Mouse (Mus musculus): ENCODE measurements around the gene Tsks.

Tsks gene

DNA sequence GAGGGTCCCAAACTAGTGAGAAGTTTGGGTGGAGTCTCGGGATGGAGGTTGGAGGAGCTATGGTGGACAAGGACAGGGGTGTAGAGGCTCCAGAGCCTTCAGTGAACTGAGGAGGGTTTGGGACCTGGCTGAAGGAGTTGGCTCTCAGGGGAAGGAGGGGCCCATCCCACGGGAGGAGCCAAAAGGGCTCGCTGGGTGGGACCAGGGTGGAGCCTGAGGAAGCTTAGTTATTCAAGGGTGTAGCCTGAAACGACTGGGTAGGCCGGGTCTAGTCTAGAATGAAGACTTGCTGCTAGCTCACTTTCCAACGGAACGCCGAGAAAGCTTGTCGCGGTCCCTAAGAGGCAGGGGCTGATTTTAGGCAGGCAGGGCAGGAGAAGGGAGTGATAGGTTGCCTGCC is 9.0 kb downstream of the Tsks start:
- DNase-seq (ENCODE audit: low spot score in 2 of 2), result no peak

DNA sequence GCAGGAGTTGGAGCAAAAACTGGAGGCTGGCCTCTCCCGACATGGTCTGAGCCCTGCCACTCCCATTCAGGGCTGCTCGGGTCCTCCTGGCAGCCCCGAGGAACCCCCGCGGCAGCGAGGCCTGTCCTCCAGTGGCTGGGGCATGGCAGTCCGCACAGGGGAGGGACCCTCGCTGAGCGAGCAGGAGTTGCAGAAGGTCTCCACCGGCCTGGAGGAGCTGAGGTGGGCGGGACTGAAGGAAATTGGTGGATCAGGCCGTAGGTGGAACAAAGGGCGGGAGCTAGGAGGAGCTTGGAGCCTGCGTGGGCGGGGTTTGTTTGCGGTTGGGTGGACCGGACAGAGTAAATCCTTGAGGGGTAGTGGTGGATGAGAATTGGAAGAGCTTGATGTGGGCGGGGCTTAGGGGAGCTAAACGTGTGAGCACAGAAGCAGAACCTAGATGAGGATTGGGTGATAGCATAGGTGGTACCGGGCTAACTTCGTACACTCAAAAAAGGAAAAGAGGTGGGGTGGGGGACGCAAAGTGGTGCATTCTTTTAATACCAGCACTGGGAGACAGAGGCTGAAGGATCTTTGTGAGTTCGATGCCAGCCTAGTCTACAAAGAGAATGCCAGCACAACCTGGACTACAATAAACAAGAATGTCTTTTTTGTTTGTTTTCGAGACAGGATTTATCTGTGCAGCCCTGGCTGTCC is 9.8 kb downstream of the Tsks start:
- DNase-seq (ENCODE audit: low spot score in 2 of 2), result peak; percentile 81 to 85

DNA sequence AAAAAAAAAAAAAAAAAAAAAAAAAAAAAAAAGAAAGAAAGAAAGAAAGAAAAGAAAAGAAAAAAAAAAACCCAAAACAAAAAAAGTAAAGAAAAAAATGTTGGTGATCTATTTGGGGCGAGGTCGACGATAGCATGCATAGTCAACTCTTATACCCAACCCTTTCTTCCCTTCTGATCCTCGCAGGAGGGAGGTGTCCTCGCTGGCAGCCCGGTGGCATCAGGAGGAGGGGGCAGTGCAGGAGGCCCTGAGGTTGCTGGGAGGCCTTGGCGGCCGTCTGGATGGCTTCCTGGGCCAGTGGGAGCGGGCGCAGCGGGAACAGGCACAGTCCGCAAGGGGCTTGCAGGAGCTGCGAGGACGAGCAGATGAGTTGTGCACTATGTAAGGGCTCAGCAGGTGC is 10.6 kb downstream of the Tsks start:
- DNase-seq (ENCODE audit: low spot score in 2 of 2), result no peak

DNA sequence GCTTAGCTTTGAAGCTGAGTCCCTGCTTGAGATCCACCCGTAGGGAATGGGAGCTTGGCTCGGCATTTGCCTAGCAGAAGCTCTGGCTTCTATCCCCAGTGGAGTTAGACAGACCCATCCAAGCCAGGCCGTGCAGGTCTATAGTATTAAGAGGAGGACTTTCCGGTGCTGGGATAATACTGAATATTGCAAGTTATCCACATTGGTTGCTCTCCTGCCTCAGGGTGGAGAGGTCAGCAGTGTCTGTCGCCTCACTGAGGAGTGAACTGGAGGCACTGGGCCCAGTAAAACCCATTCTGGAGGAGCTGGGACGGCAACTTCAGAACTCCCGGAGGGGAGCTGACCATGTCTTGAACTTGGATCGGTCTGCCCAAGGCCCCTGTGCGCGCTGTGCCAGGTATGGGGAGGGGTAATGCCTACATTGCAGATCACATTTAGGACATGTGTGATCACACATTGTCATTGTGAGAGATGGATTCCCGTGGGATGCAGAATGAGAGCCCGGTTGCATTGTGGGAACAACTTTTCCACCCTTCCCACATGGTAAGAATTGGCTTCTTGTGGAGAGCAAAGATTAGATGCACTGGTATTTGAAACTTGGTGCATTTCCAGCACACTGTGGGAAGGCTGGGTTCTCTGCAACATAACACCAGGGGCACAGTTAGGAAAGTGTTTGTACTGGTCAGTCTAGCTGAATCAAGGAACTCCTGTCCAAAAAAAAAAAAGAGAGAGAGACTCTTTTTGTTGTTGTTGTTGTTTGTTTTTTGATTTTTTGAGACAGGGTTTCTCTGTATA is 11.3 kb downstream of the Tsks start:
- DNase-seq (ENCODE audit: low spot score in 2 of 2), result no peak

DNA sequence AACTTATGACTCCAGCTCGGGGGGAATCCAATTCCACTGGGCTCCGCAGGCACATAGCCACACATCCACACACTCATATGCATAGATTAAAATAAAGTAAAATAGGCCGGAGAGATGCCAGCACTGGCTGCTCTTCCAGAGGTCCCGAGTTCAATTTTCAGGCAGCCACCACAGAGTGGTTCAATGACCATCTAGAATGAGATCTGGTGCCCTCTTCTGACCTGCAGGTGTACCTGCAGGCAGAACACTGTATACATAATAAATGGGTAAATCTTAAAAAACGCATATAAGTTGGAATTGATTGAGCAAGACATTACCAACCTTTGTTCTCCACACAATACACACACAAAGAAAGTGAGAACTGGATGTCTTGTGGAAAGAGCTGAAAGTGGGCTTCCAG is 12.6 kb downstream of the Tsks start:
- DNase-seq (ENCODE audit: low spot score in 2 of 2), result no peak

DNA sequence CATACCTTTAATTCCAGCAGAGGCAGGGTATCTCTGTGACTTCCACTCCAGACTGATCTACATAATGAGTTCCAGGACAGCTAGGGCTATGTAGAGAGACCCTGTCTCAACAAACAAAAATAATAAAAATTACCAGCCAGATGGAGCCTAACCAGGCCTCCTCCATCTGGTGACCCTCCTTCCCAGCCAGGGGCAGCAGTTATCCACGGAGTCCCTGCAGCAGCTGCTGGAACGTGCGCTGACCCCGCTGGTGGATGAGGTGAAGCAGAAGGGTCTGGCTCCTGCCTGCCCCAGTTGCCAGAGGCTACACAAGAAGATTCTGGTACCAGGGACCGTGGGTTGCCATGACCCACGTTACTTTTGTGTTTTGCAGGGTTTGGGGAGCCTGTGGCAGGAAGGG is 13.3 kb downstream of the Tsks start:
- no peak for DNase-seq (ENCODE audit: low spot score in 2 of 2)

DNA sequence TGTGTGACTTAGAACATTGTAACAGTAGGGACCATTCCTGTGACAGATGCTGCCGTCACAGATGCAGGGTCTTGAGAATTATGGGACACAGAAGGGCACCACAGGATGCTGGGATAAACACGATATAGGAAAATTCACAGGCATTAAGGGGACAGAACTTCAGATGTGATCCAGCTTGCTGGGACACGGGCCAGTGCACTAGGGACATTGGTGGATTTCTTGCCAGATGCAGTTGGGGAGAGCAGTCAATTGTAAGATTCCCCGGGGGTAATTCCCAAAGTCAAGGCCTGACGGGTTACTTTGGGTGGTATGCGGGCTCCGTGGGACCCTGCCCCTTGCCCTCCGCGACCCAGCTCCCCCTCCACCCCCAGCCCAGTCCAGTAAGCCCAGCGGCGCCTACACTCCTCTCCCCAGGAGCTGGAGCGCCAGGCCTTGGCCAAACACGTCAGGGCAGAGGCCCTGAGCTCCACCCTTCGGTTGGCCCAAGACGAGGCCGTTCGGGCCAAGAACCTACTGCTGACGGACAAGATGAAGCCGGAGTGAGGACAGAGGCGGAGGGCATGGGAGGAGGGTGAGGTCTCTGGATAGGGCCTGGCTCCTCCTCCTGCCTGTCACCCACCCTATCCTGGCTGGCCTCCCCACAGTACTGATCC is 14.3 kb downstream of the Tsks start:
- no peak for DNase-seq (ENCODE audit: low spot score in 2 of 2)

DNA sequence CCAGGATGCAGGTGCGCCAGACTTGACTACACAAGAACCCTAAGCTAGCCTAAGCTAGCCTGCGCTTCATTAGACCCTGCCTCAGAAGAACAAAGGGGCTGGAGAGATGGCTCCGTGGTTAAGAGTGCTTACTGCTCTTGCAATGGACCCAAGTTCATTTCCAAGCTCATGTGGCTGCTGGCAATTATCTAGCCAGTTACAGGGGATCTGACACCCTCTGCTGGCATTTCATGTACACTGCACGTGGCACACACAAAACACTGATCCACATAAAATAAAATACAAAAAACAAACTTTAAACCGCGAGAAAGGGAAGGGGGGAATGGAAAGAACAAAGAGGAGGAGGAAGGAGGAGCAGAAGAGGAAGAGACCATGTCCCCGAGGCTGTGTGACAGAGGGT is 15.2 kb downstream of the Tsks start:
- DNase-seq (ENCODE audit: low spot score in 2 of 2), result no peak

DNA sequence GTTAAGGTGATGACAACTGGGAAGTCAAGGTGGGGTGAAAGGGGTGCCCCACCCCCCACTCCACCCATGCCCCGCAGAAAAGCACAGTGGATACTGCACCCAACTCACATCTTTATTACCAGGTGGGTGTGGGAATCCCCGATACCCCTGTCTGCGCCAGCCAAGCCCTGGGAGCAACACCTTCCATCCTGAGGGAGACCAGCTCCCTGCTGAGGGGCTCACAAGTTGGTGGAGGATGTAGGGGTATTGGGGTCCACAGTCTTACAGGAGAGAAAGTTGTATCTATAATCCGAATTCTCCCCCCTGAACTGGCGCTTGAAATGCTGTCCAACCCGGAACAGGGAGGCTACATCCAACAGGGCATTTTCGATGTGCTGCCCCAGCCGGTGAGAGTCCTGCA is 16.3 kb downstream of the Tsks start:
- DNase-seq (ENCODE audit: low spot score in 2 of 2), result peak in 1 of 2 experiments; percentile 0

DNA sequence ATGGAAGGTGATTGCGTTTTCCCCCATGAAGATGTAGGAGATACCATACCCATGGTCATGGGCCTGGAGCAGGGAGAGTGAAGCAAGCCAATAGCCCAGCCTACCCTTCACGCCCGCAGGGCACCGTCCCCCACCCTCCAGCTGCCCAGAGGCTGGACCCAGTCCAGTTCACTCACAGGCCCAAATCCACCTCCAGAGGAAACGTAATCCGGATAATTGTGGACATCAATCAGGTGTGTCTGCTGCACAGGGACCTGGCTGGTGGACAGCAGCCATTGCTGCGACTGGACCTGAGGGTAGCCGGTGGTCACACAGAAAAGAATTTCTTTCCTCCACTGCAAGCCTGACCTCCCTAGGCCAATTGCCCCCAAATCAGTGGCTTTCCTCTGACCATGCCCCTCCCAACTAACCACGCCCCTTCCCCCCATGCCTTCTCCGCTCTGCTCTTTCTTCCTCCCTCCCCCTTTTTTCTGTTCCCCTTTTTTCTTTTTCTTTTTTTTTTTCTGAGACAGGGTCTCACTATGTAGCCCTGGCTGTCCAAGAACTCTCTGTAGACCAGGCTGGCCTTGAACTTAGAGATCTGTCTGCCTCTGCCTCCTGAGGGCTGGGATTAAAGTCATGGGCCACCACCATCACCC is 17.0 kb downstream of the Tsks start:
- no peak for DNase-seq (ENCODE audit: low spot score in 2 of 2)

DNA sequence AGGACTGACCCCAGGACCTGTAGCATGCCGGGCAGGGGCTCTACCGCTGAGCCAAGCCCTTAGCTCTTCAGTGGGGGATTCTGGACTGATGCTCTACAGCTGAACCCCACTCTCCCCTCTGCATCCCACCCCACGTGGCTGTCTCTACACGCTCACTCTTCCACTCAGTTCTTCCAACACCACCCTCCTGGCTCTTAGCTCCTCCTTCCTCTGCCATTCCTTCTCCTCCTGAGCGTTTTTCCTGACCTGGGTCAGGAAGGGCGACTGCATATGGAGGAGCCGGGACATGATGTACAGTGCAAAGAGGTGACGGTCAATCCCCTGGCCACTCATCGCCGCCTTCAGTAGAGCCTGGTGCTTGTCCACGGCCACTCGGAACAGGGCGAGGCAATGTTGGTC is 17.5 kb downstream of the Tsks start:
- DNase-seq (ENCODE audit: low spot score in 2 of 2), result no peak

DNA sequence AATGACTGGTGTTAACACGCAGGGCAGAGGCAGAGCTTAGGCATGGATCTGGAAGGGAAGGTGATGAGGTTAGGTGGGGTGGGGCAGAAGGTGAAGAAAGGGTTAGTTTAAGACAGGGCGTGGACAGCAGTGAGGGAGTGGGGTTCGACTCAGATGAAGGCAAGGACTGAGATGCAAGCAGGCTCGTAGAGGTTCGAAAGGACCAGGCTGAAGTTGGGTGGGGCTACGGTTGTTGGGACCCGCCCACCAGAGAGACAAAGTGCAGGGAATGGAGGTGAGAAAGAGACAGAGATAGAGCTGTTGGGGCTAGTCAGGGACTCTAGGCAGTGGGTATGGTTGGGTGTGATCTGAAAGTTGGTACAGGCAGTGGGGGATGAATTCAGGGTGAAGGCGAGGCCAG is 19.3 kb downstream of the Tsks start:
- no peak for DNase-seq (ENCODE audit: low spot score in 2 of 2)

DNA sequence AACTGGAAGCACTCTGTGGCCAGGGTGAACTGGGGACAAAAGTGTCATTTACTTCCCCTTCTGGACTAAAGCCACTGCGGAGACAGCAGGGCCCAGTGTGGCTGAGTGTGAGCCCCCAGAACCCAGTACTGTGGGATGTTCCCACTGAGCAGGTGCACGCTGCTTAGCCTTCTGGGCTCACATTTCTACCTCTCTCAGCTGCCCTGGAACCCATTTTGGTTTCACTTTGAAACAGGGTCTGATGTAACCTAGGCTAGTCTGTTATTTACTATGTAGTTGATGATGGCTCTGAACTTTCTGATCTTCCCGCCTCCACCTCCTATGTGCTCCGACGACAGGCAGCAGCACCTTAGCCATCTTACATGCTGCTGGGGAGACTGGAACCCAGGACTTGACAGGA is 19.8 kb downstream of the Tsks start:
- DNase-seq (ENCODE audit: low spot score in 2 of 2), result no peak

DNA sequence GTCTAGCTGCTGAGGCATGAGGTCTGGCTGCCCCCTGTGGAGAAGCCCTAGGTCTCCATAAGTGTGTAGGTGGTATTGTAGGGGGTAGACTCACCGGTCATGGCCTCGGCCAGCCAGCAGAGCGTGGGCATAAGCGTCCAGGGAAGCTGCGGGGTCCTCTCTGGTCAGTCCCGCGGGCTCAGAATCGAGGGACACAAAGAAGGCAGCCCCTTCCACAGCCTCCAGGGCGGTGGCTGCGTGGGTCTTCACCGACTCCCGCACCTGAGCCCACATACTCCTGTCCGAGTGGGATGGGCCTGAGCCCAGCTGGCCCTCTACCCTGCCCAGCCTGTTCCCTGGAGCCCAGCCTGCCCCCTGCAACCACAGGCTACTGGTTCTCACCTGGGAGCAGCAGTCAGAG is 22.0 kb downstream of the Tsks start:
- DNase-seq (ENCODE audit: low spot score in 2 of 2), result no peak

DNA sequence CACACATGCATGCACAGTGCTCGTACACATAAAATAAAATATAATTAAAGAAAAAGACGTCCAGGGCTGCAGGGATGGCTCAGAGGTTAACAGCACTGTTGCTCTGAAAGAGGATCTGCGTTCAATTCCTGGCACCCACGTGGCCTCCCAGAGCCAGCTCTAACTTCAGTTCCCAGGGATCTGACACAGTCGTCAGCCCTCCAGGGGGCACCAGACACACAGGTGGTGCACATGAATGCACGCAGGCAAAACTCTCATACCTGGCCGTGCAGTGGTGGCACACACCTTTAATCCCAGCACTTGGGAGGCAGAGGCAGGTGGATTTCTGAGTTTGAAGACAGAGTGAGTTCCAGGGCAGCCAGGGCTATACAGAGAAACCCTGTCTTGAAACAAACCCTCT is 23.0 kb downstream of the Tsks start:
- no peak for DNase-seq (ENCODE audit: low spot score in 2 of 2)

DNA sequence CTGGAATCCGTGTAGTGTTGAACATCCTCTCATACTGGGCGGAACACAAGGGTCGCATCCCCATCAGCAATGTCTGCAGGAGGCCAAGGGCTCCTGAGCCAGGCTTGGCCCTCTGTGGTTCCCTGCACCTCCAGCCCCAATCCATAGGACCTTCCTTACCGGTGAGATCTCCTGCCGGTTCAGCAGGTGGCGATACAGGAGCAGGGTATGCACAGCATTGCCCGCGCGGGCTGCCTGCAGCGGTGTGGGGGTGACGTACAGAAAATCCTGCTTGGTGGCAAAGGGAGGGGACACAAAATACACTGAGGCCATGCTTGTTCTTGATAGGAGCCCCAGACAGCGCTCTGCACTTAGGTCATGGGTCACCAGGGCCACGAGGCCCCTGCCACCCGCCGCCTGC is 23.6 kb downstream of the Tsks start:
- no peak for DNase-seq (ENCODE audit: low spot score in 2 of 2)

DNA sequence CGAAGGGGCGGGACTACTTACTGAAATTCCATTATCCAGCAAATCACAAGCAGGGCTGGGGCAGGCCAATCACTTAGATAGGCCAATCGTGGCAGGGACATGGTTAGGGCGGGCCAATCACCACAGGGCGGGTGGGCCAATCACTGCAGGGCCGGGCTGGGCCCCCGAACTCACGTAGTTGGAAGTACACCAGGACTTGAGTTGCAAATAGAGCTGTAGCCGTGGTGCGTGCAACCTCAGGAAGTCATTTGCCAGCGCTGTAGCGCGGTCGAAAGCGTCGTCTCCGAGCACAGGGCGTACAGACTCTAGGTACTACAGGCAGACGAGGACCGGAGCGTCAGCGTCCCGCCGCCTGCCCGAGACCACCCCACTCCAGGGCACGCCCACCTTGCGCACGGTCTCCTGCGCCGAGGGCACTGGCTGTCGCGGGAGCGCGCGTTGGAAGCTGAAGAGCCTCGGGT is 27.3 kb downstream of the Tsks start:
- DNase-seq (ENCODE audit: low spot score in 2 of 2), result peak; percentile 82

DNA sequence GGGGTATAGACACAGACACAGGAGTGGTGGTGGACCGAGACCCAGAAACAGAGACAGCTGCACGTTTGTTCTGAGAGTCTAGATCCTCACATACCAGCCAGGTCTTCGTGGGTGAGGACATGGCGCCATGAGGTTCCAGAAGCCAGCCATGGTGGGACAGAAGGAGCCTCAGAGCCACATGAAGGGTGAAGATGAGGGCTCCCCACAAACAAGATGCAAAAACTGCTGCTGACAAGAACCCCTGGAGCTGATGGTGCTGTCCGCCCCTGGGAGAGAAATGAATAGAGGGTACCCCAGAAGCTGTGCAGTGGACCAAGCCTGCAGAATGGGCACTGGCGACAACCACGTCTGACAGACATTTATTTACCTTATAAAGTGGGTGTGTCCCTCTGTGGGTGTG is 28.1 kb downstream of the Tsks start:
- DNase-seq (ENCODE audit: low spot score in 2 of 2), result no peak

DNA sequence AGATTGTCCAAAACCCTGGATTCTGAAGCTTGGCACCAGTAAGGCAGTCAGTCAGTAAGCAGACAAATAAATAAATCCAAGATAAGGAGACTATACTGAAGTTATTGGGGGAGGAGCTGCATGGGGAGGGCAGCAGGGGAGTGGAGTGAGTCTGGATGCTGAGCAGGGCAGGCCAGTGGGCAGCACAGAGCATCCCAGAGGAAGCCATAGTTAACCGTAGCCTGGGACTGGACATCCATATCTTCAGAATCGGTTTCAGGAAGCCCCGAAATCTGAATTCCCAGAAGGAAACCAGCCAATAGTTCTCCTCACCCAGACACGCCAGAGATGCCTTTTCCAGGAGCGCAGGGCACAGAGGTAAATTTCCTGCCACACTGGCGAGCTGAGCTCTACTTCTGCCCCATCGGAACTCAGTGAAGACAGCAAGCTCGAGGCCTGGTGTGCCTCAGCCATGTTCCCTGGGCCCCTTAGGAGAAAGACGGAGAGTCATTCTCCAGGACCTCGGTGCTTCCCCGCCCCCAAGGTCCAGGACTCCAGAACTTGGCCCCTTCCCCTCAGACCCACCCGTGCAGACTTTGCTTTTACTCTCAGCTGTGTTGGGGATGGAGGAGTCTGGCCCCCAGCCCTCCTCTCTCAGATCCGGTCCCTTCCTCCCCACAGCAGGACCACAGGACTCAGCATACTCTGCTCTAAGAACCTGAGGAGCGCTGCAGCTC is 30.6 kb downstream of the Tsks start:
- no peak for DNase-seq (ENCODE audit: low spot score in 2 of 2)

DNA sequence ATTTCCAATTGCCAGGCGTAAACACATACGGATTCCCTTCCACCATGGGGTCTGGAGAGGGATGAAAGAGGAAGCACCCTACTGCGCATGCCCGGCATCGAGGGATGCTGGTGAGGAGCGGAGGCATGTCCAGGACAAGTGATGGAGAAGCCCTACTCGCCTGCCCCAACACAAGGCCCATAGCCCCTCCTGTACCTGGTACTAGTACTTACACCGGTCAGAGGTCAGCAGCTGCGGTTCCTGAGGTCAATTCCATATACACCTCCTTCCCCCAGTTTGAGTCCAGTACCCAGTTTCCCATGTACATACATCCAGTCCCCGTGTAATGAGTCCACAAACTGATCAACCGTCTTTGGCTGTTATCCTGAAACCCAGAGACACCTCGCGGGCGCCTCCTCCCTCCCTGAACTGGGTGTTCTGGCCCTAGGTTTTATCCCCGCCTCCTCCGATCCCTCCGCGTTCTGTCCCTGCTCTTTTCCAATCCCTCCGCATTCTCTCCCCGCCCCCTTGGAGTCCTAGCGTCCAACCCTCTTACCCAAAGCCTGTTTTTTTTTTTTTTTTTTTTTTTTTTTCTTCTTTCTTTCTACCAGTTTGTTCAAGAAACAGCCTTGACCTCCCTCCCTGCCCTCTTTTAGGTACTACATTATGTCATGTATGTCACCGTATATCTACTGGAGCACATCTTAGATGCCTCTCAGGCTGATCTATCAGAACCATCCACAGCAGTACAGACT is 31.5 kb downstream of the Tsks start, which contains the start of gene Cpt1c:
Gene Cpt1c, minus strand, starts transcription at position 469 of the 734 bp plus-strand sequence.
- peak; percentile 75 to 84 for DNase-seq (ENCODE audit: low spot score in 2 of 2)

DNA sequence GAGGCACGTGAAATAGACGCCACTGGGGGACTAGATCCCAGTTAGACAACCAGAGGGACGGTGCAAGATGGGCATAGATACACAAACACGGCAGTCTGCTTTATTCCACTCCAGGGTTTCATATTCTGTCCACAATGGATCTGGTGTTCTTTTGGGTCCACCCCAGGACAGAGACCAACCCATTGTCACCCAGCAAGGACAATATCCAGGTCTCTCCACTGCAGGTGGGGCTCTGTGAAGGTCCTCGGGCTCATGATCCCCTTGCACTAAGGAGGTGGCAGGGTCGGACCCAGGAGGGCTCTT is 32.1 kb downstream of the Tsks start:
- DNase-seq (ENCODE audit: low spot score in 2 of 2), result no peak

Measured in right cerebral cortex, postnatal 36 days (tissue).